Mouse (Mus musculus): ENCODE results near the gene Fndc3b.
A peak's percentile ranks its signal among the peaks of the same experiment; 100 is the strongest.

Gene Fndc3b

GRCm38 (mm10) chr3:27670416-27670815 is 40.7 kb downstream of the Fndc3b start:
- no peak for DNase-seq (ENCODE audit: low spot score)

GRCm38 (mm10) chr3:27667280-27667679 is 43.8 kb downstream of the Fndc3b start:
- no peak for DNase-seq (ENCODE audit: low spot score)

GRCm38 (mm10) chr3:27665338-27665737 is 45.8 kb downstream of the Fndc3b start:
- DNase-seq (ENCODE audit: low spot score) = no peak

- DNase-seq (ENCODE audit: low spot score) = no peak
Observed at GRCm38 (mm10) chr3:27663221-27663620, 47.9 kb downstream of the Fndc3b start.

GRCm38 (mm10) chr3:27658198-27658763 is 52.8 kb downstream of the Fndc3b start:
- no peak for DNase-seq (ENCODE audit: low spot score)

GRCm38 (mm10) chr3:27656764-27657390 is 54.2 kb downstream of the Fndc3b start:
- peak; percentile 35 for DNase-seq (ENCODE audit: low spot score)

GRCm38 (mm10) chr3:27655673-27656072 is 55.4 kb downstream of the Fndc3b start:
- peak; percentile 41 for DNase-seq (ENCODE audit: low spot score)

GRCm38 (mm10) chr3:27655042-27655441 is 56.1 kb downstream of the Fndc3b start:
- DNase-seq (ENCODE audit: low spot score) = no peak

GRCm38 (mm10) chr3:27652451-27653011 is 58.6 kb downstream of the Fndc3b start:
- no peak for DNase-seq (ENCODE audit: low spot score)

GRCm38 (mm10) chr3:27651731-27652130 is 59.4 kb downstream of the Fndc3b start:
- DNase-seq (ENCODE audit: low spot score) = no peak

- DNase-seq (ENCODE audit: low spot score) = no peak
Observed at GRCm38 (mm10) chr3:27650083-27650482, 61.0 kb downstream of the Fndc3b start.

GRCm38 (mm10) chr3:27649316-27649715 is 61.8 kb downstream of the Fndc3b start:
- DNase-seq (ENCODE audit: low spot score) = no peak

GRCm38 (mm10) chr3:27642381-27642780 is 68.7 kb downstream of the Fndc3b start:
- DNase-seq (ENCODE audit: low spot score) = no peak

GRCm38 (mm10) chr3:27639701-27640100 is 71.4 kb downstream of the Fndc3b start:
- no peak for DNase-seq (ENCODE audit: low spot score)

GRCm38 (mm10) chr3:27637046-27637661 is 74.0 kb downstream of the Fndc3b start:
- DNase-seq (ENCODE audit: low spot score) = no peak

GRCm38 (mm10) chr3:27635776-27636175 is 75.3 kb downstream of the Fndc3b start:
- no peak for DNase-seq (ENCODE audit: low spot score)

GRCm38 (mm10) chr3:27632880-27633279 is 78.2 kb downstream of the Fndc3b start:
- no peak for DNase-seq (ENCODE audit: low spot score)

GRCm38 (mm10) chr3:27631112-27631511 is 80.0 kb downstream of the Fndc3b start:
- no peak for DNase-seq (ENCODE audit: low spot score)

GRCm38 (mm10) chr3:27629716-27630115 is 81.4 kb downstream of the Fndc3b start:
- DNase-seq (ENCODE audit: low spot score) = no peak

GRCm38 (mm10) chr3:27626301-27626700 is 84.8 kb downstream of the Fndc3b start:
- no peak for DNase-seq (ENCODE audit: low spot score)

GRCm38 (mm10) chr3:27625592-27625985 is 85.5 kb downstream of the Fndc3b start:
- DNase-seq (ENCODE audit: low spot score) = no peak

- no peak for DNase-seq (ENCODE audit: low spot score)
Observed at GRCm38 (mm10) chr3:27624974-27625591, 86.0 kb downstream of the Fndc3b start.

GRCm38 (mm10) chr3:27622451-27622850 is 88.7 kb downstream of the Fndc3b start:
- no peak for DNase-seq (ENCODE audit: low spot score)

All from testis, postnatal 14 days (tissue).